Mouse (Mus musculus) testis, postnatal 10 days (tissue): ENCODE data around the gene Kifap3.
"Not testable (repeated sequence)": the region's sequence is repeated elsewhere in the genome, so short reads cannot be mapped to it uniquely, and the experiment has no call there.

Source experiments
- DNase-seq: peaks from one replicate; pipeline ENCODE4 v3.0.0; 2021; ENCODE audit warnings: low spot score

The Kifap3 gene

GRCm38 (mm10) chr1:163779336-163780115 is at the start of gene Kifap3:
Gene Kifap3 (plus strand): TSS chr1:163779583.
- DNase-seq, result peak; percentile 96

DNA sequence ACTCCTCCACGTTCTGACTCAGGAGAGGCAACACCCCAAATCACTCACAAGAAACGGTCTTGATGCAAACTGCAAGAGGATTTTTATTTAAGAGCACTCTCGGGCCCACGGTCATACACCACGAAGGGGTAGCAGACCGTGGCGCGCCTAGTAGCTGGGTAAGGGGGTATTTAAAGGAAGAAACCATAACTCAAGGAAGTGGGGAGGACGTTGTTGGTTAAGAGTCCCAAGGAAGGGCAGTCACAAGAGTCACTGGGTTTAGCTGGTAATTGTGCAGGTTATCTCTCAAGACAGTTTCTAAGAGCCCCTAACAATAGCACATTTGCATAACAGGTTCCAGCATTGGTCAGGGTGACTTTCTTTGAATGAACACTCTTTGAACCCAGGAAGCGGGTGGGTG is 48.2 kb upstream of the Kifap3 start:
- DNase-seq, result not testable (repeated sequence)

DNA sequence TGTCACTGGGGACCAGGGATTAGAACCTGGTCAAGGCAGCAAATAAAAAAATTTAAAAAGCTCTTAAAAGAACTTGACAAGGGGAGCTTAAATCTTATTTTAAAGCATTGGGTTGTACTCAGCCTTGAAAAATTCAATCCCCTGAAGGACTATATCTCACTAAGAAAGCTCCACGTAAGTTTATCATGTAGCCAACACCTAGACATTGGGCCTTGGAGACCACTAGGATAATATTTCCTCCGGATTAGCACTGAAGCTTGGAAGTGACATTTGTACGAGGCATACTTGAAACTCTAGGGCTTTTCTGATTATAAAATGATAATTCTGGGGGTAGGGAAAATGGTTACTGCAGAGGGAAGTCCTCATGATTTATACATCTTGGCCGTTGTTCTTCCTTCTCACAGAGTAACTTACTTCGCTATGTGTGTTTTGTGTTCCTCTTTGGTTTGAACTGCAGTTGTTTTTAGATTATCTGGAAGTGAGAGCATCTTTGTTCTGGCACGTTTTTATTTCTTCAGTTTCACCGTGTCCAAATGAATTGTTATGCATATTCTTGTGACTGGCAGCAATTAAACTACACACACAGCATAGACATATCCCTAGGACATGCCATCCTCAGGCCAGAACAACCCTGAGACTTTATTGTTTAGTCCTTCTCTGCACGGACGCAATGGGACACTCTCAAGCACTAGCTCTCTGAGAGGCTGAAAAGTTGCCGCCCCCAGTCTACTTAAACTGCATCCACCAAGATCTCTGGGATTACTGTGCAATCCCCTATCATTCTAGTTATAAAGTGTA is 42.7 kb upstream of the Kifap3 start:
- no peak for DNase-seq

GRCm38 (mm10) chr1:163737239-163737533 is 42.2 kb upstream of the Kifap3 start:
- DNase-seq, result no peak

DNA sequence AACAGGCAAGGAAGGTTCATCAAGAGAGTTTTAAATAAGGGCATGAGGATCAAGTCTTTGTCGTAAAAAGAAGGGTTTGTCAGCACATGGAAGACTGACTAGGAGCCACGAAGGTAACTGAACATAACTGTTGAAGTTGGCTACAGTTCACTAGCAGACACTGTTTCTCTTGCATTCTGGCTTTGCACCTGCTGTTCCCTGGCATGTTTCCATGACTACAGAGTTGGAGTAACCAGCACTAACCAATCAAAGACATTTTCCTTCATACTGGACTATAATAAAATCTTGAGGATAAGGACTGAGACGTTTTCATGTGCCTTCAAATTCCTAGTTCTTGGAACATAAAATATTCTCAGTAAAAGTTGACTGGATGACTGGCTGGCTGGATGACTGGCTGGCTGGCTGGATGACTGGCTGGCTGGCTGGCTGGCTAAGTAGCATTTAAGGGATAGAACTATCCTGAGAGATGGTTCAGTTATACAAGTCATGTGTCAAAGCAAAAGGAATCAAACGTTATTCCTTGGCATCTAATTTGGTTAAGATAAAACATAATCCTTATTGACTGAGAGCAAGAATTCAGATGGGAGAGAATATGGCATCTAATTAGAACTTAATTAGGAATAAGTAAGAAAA is 27.9 kb upstream of the Kifap3 start:
- no peak for DNase-seq

- DNase-seq, result no peak
Measured at GRCm38 (mm10) chr1:163757462-163758207, 21.7 kb upstream of the Kifap3 start.

DNA sequence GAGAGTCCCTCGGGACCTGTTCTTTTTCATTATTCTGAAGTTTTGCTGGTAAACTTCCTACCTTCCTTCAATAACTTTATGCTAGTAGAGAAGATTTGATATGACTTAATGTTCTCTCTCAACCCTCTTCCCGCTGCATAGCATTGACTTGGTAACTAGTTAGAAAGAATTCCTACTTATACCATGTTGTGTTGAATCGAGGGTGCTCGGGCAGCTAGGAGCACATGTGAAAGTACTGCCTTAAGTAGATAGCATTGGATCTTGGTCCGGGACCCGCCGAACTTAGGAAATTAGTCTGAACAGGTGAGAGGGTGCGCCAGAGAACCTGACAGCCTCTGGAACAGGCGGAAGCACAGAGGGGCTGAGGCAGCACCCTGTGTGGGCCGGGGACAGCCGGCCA is 4.2 kb downstream of the Kifap3 start:
- not testable (repeated sequence) for DNase-seq

DNA sequence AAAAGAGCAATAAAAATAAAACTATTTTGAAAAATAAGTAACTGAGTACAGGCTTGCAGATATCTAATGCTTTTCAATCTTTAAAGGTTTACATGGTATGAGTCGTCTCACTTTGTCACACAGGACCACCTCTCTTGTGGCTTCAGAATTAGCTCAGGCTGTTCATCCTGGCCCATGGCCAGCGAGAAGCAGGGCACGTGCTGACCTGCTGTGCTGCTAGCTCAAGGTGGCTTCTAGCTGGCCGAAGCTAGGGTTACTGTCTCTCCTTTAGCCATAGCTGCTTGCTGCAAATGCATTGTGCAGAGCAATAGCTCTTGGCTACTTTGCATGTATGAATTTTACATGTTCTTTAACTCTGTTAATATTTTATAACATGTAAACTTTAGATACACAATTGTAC is 42.0 kb downstream of the Kifap3 start:
- no peak for DNase-seq

DNA sequence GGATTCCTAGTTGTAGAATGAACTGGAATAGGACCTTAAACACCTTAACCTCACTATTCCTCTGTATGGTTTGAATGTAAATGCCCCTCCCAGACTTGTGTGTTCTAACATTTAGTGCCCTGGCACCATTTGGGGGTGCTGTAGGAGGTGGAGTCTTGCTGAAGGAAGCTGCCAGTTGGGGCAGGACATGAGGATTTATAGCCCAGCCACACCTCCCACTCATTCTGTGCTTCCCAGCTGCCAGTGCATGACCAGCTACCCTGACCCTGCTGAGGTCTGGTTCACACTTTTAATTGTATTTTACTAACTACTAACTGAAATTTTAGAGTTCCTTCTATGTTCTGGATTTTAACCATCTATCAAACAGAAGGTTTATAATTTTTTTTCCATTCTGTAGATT is 50.1 kb downstream of the Kifap3 start:
- no peak for DNase-seq

GRCm38 (mm10) chr1:163834066-163834465 is 54.7 kb downstream of the Kifap3 start:
- no peak for DNase-seq

- no peak for DNase-seq
Measured at GRCm38 (mm10) chr1:163835062-163835461, 55.7 kb downstream of the Kifap3 start.

GRCm38 (mm10) chr1:163838482-163838881 is 59.1 kb downstream of the Kifap3 start:
- not testable (repeated sequence) for DNase-seq

DNA sequence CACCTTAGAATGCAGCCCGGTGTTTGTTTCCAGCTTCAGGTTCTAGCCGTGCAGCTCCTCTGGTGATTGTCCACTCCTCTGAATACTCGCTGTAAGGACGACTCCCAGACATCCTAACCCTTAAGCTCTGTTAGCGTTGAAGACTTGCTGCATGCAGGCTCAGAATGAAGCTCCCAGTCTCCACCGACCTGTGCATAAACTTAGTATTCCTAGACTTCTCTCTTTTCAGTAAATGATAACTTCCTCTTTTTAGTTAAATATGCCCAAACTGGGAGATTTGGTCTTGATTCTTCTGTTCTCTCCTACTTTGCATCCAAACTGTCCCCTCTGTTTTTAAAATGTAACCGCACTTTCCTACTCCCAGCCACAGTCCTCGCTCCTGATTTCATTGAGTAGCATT is 61.2 kb downstream of the Kifap3 start:
- no peak for DNase-seq

DNA sequence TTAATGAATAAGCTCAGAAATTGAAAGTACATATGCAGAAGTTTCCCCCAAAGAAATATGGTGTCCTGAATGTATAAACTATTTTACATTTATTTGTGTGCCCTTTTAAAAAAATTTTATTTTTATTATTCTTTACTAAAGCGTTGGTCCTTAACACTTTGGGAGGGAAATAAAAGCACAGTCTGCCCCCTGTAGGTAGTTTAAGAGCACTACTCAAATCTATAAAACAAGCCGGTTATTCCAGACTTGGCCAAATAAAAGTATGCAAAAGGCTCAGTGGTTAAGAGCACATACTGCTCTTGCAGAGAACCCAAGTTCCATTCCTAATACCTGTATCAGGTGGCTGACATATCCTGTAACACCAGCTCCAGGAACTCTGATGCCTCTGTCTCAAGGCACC is 62.9 kb downstream of the Kifap3 start:
- no peak for DNase-seq

DNA sequence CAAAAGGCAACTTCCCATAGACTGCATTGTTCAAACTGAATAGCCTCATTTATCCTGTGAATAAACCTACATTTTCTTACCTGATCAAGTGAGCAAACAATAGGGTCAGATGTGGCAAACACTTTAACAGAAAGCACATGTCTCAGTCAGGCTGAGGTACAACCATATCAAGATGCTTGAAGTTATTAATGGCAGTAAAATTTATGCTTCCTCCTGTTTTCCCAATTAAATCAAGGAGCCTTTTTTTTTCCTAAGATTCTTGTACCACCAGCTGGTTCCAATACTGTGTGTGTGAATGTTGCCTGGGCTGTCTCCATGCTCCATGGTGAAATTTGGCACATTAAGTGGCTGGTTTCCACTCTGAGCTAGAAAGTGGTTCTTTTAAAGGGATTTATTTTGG is 64.5 kb downstream of the Kifap3 start:
- no peak for DNase-seq

GRCm38 (mm10) chr1:163852884-163853560 is 73.6 kb downstream of the Kifap3 start:
- DNase-seq, result no peak

DNA sequence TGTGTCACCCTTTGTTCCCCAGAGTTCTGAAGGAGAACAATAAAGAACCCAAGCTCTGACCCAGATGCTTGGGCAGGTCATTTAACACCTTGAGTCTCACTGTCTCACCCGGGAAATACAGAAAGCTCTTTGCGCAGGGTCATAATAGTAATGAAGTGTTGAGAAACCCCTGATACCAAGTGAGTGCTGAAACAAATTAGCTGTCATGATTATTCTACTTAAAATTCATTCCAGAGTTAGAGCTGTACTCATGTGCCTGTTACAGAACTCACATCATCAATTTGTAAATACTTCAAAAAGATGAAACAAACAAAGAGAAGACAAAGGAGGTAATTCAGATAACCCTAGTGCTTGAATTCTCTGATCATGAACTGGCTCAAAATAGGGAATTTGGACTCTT is 79.0 kb downstream of the Kifap3 start:
- no peak for DNase-seq

- DNase-seq, result no peak
Measured at GRCm38 (mm10) chr1:163861538-163861937, 82.2 kb downstream of the Kifap3 start.

- DNase-seq, result no peak
Measured at GRCm38 (mm10) chr1:163873158-163873557, 93.8 kb downstream of the Kifap3 start.

DNA sequence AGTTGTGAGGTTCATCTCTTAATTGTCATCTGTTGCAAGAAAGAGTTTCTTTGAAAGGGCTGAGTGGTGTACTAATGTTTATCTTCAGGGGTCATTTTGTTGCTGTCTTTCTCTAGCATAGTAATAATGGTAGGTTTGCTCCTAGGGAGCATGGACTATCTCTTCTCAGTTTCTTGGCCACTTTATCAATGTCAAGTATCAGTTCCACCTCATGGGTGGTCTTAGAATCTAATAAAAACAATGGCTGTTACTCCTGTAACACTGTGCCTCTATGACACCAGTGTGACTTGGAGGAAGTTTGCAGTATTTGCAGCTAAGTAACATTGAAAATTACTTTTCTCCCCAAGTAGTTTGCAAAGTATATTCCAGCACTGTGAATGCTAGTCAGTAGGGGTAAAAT is 110.2 kb downstream of the Kifap3 start:
- no peak for DNase-seq

DNA sequence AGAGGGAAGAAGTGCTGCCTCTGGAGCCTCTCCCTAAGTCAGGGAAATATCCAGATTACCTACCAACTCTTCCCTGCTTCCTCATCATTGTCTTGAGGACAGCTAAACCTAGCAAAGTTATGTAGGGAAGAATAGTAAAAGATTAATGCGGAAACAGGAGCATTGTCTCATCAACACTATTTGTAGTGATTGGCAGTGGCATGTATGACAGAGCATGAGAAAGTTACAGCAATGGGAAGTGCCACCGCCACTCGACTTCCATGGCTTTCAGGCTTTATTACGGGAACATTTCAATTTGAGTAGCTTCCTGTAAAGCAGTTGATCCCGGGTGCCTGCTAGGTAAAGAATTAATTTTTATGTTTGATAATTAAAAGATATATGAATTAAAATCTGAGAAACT is 113.9 kb downstream of the Kifap3 start:
- DNase-seq, result no peak
